Mouse (Mus musculus) heart, embryonic 10.5 days (tissue): ENCODE results near the gene Mre11a. TPM values are rescaled to one million over a fixed set of nuclear protein-coding genes. Genes with fewer than 3 reads are reported as not detected.

ENCODE experiments used
- DNase-seq: peaks from one replicate; pipeline ENCODE4 v3.0.0-alpha.2; 2017; ENCODE audit warnings: low spot score
- H3K27ac ChIP-seq: fragments of 300-500 bp; sonication (generic); 2 replicates; pipeline ENCODE4 v1.5.1; 2016; ENCODE audit warnings: mild to moderate bottlenecking
- H3K27me3 ChIP-seq: fragments of 300-500 bp; sonication (generic); 2 replicates; pipeline ENCODE4 v1.6.1; 2016; ENCODE audit warnings: mild to moderate bottlenecking; ENCODE audit not compliant: poor library complexity, insufficient read depth, severe bottlenecking
- H3K36me3 ChIP-seq: fragments of 300-500 bp; sonication (generic); 2 replicates; pipeline ENCODE4 v1.6.1; 2016; ENCODE audit warnings: mild to moderate bottlenecking, moderate library complexity
- H3K4me1 ChIP-seq: fragments of 300-500 bp; sonication (generic); 2 replicates; pipeline ENCODE4 v1.6.1; 2016; ENCODE audit warnings: mild to moderate bottlenecking
- H3K4me3 ChIP-seq: fragments of 300-500 bp; sonication (generic); 2 replicates; pipeline ENCODE4 v1.5.1; 2016; ENCODE audit warnings: mild to moderate bottlenecking, moderate library complexity
- H3K9me3 ChIP-seq: fragments of 300-500 bp; sonication (generic); 2 replicates; pipeline ENCODE4 v1.6.1; 2016; ENCODE audit warnings: mild to moderate bottlenecking, moderate library complexity
- WGBS: fragments of 180-500 bp; shearing (Covaris S2); methylation state at CpG from one replicate; pipeline ENCODE4 v1.1.7; 2016; 5-methylcytosine and 5-hydroxymethylcytosine counted together
- polyA plus RNA-seq: library from polyadenylated mRNA; unstranded; fragments of >200 nt; fragmentation: Nextera tagmentation; extraction: Ambion mirVana; gene quantifications from 2 replicates; pipeline ENCODE4 v1.2.1, GENCODE M21; 2016

Gene Mre11a
- polyA plus RNA-seq = 25.5 and 27.5 TPM in 2 replicates

GRCm38 (mm10) chr9:14784039-14785002 lies at the start of gene Mre11a, which contains the start of gene Ankrd49:
Mre11a (plus strand) TSS chr9:14784654.
Ankrd49 (minus strand) TSS chr9:14784856.
- Histone ChIP-seq H3K27ac (peak within 1 kb of the TSS; percentile 96), H3K27me3 (no peaks in the 10 kb centered on the region), H3K4me1 (peaks cover 7% of the 10 kb centered on the region; the same call in 1 of the 2 replicates), H3K4me3 (peak within 1 kb of the TSS; percentile 78), H3K36me3 (peaks cover 52% of the 10 kb centered on the region), H3K9me3 (no peaks in the 10 kb centered on the region)
- 1% methylated on average over 62 of the region's 62 CpGs for WGBS
- peak; percentile 98 for DNase-seq

- no peak for DNase-seq
- Histone ChIP-seq H3K27me3 (0 out of 2 replicates have a peak, but pooled peaks cover 3% of the 10 kb centered on the region), H3K9me3 (no peaks in the 10 kb centered on the region), H3K4me3 (no peak overlapping the region), H3K36me3 (no peaks in the 10 kb centered on the region), H3K4me1 (no peaks in the 10 kb centered on the region), H3K27ac (no peak overlapping the region)
- WGBS = 69% methylated on average over 4 of the region's 4 CpGs
Observed at GRCm38 (mm10) chr9:14739498-14740150, 44.8 kb upstream of the Mre11a start.

GRCm38 (mm10) chr9:14740151-14740924 lies 44.1 kb upstream of the Mre11a start, which contains the start of gene Piwil4:
Piwil4 (minus strand) TSS chr9:14740733.
- H3K4me1 ChIP-seq = no peaks in the 10 kb centered on the region
- H3K4me3 ChIP-seq = no peak within 1 kb of the TSS
- H3K27ac ChIP-seq = no peak within 1 kb of the TSS
- DNase-seq = no peak
- 75% methylated on average over 19 of the region's 19 CpGs for WGBS
- H3K36me3 ChIP-seq = no peaks in the 10 kb centered on the region
- H3K27me3 ChIP-seq = 0 out of 2 replicates have a peak, but pooled peaks cover 3% of the 10 kb centered on the region
- H3K9me3 ChIP-seq = no peaks in the 10 kb centered on the region

- peak; percentile 73 for DNase-seq
- peak overlapping the region; percentile 70 for H3K4me3 ChIP-seq
- H3K27ac ChIP-seq = peak overlapping the region; percentile 85
- H3K9me3 ChIP-seq = no peaks in the 10 kb centered on the region
- 48% methylated on average over 42 of the region's 42 CpGs for WGBS
- no peaks in the 10 kb centered on the region for H3K36me3 ChIP-seq
- H3K4me1 ChIP-seq = peaks cover 15% of the 10 kb centered on the region
- H3K27me3 ChIP-seq = peaks cover 27% of the 10 kb centered on the region
Observed at GRCm38 (mm10) chr9:14750901-14751502, 33.5 kb upstream of the Mre11a start.

- Histone ChIP-seq H3K4me3 (peak overlapping the region; percentile 70), H3K4me1 (peaks cover 15% of the 10 kb centered on the region), H3K27me3 (peaks cover 27% of the 10 kb centered on the region), H3K9me3 (no peaks in the 10 kb centered on the region), H3K27ac (peak overlapping the region; percentile 85), H3K36me3 (no peaks in the 10 kb centered on the region)
- DNase-seq = peak; percentile 81
- WGBS = 1% methylated on average over 48 of the region's 50 CpGs
Observed at GRCm38 (mm10) chr9:14751503-14752000, 32.9 kb upstream of the Mre11a start.

- Histone ChIP-seq H3K4me3 (peak within 1 kb of the TSS; percentile 70), H3K27ac (peak within 1 kb of the TSS; percentile 85), H3K9me3 (no peaks in the 10 kb centered on the region), H3K4me1 (peaks cover 15% of the 10 kb centered on the region), H3K36me3 (no peaks in the 10 kb centered on the region), H3K27me3 (peaks cover 27% of the 10 kb centered on the region)
- no peak for DNase-seq
- WGBS = under 1% methylated on average over 21 of the region's 28 CpGs
Observed at GRCm38 (mm10) chr9:14752001-14752522, 32.4 kb upstream of the Mre11a start, which contains the start of gene Fut4. Fut4 (minus strand) TSS chr9:14752393.

- peaks cover 15% of the 10 kb centered on the region for H3K4me1 ChIP-seq
- DNase-seq = no peak
- H3K9me3 ChIP-seq = no peaks in the 10 kb centered on the region
Observed at GRCm38 (mm10) chr9:14753947-14754346, 30.5 kb upstream of the Mre11a start.

GRCm38 (mm10) chr9:14754469-14754868 lies 30.0 kb upstream of the Mre11a start:
- H3K36me3 ChIP-seq = no peaks in the 10 kb centered on the region
- no peak overlapping the region for H3K27ac ChIP-seq
- H3K9me3 ChIP-seq = no peaks in the 10 kb centered on the region
- DNase-seq = no peak
- peaks cover 22% of the 10 kb centered on the region for H3K27me3 ChIP-seq
- WGBS = 77% methylated on average over 3 of the region's 3 CpGs
- H3K4me3 ChIP-seq = no peak overlapping the region
- H3K4me1 ChIP-seq = peaks cover 15% of the 10 kb centered on the region

More at GRCm38 (mm10) chr9:14753947-14754346, 30.5 kb upstream of the Mre11a start:
- no peak overlapping the region for H3K4me3 ChIP-seq
- H3K27me3 ChIP-seq = peaks cover 27% of the 10 kb centered on the region
- H3K27ac ChIP-seq = no peak overlapping the region
- no peaks in the 10 kb centered on the region for H3K36me3 ChIP-seq

GRCm38 (mm10) chr9:14758590-14758989 lies 25.9 kb upstream of the Mre11a start:
- Histone ChIP-seq H3K9me3 (no peaks in the 10 kb centered on the region), H3K27ac (no peak overlapping the region), H3K27me3 (peaks cover 4% of the 10 kb centered on the region; the same call in 1 of the 2 replicates), H3K36me3 (no peaks in the 10 kb centered on the region), H3K4me1 (no peaks in the 10 kb centered on the region), H3K4me3 (no peak overlapping the region)
- DNase-seq = no peak
- 67% methylated on average over 7 of the region's 7 CpGs for WGBS

GRCm38 (mm10) chr9:14759261-14759660 lies 25.2 kb upstream of the Mre11a start:
- Histone ChIP-seq H3K36me3 (no peaks in the 10 kb centered on the region), H3K27ac (no peak overlapping the region), H3K27me3 (peaks cover 4% of the 10 kb centered on the region; the same call in 1 of the 2 replicates), H3K4me3 (no peak overlapping the region), H3K4me1 (no peaks in the 10 kb centered on the region), H3K9me3 (no peaks in the 10 kb centered on the region)
- no peak for DNase-seq

- no peak for DNase-seq
- 25% methylated on average over 7 of the region's 7 CpGs for WGBS
- Histone ChIP-seq H3K27ac (no peak overlapping the region), H3K36me3 (no peaks in the 10 kb centered on the region), H3K9me3 (no peaks in the 10 kb centered on the region), H3K4me3 (no peak overlapping the region), H3K4me1 (no peaks in the 10 kb centered on the region), H3K27me3 (peaks cover 24% of the 10 kb centered on the region)
Observed at GRCm38 (mm10) chr9:14764765-14765164, 19.7 kb upstream of the Mre11a start.

GRCm38 (mm10) chr9:14769811-14770210 lies 14.6 kb upstream of the Mre11a start:
- H3K27ac ChIP-seq = no peak overlapping the region
- no peaks in the 10 kb centered on the region for H3K36me3 ChIP-seq
- WGBS = 58% methylated on average over 4 of the region's 6 CpGs
- peaks cover 45% of the 10 kb centered on the region for H3K27me3 ChIP-seq
- DNase-seq = no peak
- no peak overlapping the region for H3K4me3 ChIP-seq
- H3K9me3 ChIP-seq = no peaks in the 10 kb centered on the region
- peaks cover 8% of the 10 kb centered on the region for H3K4me1 ChIP-seq
